Comparison of ENCODE assay signal across 12 mouse cellular contexts in genomic region chr7:44247971-44248370, GRCm38 (mm10). TPM values are rescaled to one million over a fixed set of nuclear protein-coding genes. Genes with fewer than 3 reads are reported as not detected.
DNase-seq lines count a peak whose midpoint lies in the region; ATAC-seq and TF ChIP-seq lines count a peak whose summit lies in the region.
"Had no signal": no experiment of that assay in that cellular context is flagged by ENCODE, and none has a peak within 500 bp of the region (broad histone marks: within the 10 kb centered on the region; RNA-seq: fewer than 3 reads in every experiment).

No protein-coding gene starts in this region.

- TF ChIP-seq CTCF in kidney, adult 2 months (conservative IDR thresholded peaks at IDR 0.05; ENCODE audit: insufficient read depth, insufficient read length, low read depth, low read length), result no peak

- no peaks in the 10 kb centered on the region for H3K27me3 ChIP-seq in kidney, embryonic 16.5 days (ENCODE audit: insufficient read depth, low read length)
- no peaks in the 10 kb centered on the region for H3K27me3 ChIP-seq in kidney, adult 2 months (replicated peaks; ENCODE audit: control insufficient read depth, insufficient read depth, low read length)
- no peaks in the 10 kb centered on the region for H3K27me3 ChIP-seq in embryonic facial prominence, embryonic 15.5 days
- no peaks in the 10 kb centered on the region for H3K27me3 ChIP-seq in limb, embryonic 10.5 days (ENCODE audit: low read depth, poor library complexity, severe bottlenecking)
- no peaks in the 10 kb centered on the region for H3K27me3 ChIP-seq in neural tube, embryonic 13.5 days
- H3K27me3 ChIP-seq: Patski had no signal

- peak overlapping the region; percentile 98 for H3K4me3 ChIP-seq in kidney, embryonic 16.5 days (ENCODE audit: low read length)
- H3K4me3 ChIP-seq in kidney, adult 2 months (ENCODE audit: insufficient read depth, low read depth, low read length), result no peak overlapping the region
- H3K4me3 ChIP-seq in embryonic facial prominence, embryonic 15.5 days (replicated peaks), result peak overlapping the region; percentile 97
- peak overlapping the region; percentile 77 for H3K4me3 ChIP-seq in limb, embryonic 10.5 days
- H3K4me3 ChIP-seq in neural tube, embryonic 13.5 days, result peak overlapping the region; percentile 94

- DNase-seq in kidney, adult 2 months, result no peak
- DNase-seq in limb, embryonic 10.5 days (ENCODE audit: low spot score), result no peak
- DNase-seq in right cerebral cortex, adult 18-20 months, result no peak
- DNase-seq in ovary, adult 18-20 months (ENCODE audit: low spot score), result no peak
- no peak for DNase-seq in adrenal gland, postnatal 25 days
- DNase-seq: right cerebral cortex, postnatal 14 days had no signal

- 81% methylated on average over 2 of the region's 2 CpGs for WGBS in kidney, embryonic 16.5 days
- WGBS in kidney, adult 2 months, result 91% methylated on average over 2 of the region's 2 CpGs
- WGBS in embryonic facial prominence, embryonic 15.5 days, result 86% methylated on average over 2 of the region's 2 CpGs
- WGBS in limb, embryonic 10.5 days, result 94% methylated on average over 2 of the region's 2 CpGs
- WGBS in neural tube, embryonic 13.5 days, result 94% methylated on average over 2 of the region's 2 CpGs

- peak overlapping the region; percentile 78 for H3K4me2 ChIP-seq in kidney, embryonic 16.5 days (replicated peaks; ENCODE audit: low read depth, low read length)
- peak overlapping the region; percentile 62 for H3K4me2 ChIP-seq in embryonic facial prominence, embryonic 15.5 days (replicated peaks)
- peak overlapping the region; percentile 89 for H3K4me2 ChIP-seq in neural tube, embryonic 13.5 days

- TF ChIP-seq POLR2A in kidney, adult 2 months (IDR thresholded peaks at IDR 0.05; ENCODE audit: low read depth, low read length), result no peak

- peaks cover 26% of the 10 kb centered on the region for H3K4me1 ChIP-seq in kidney, embryonic 16.5 days (ENCODE audit: insufficient read depth, low read length)
- H3K4me1 ChIP-seq in kidney, adult 2 months (ENCODE audit: control insufficient read depth, insufficient read depth, low read length), result peaks cover 8% of the 10 kb centered on the region; the same call in 1 of the 2 replicates
- peaks cover 34% of the 10 kb centered on the region for H3K4me1 ChIP-seq in embryonic facial prominence, embryonic 15.5 days
- H3K4me1 ChIP-seq in limb, embryonic 10.5 days, result peaks cover 20% of the 10 kb centered on the region
- peaks cover 35% of the 10 kb centered on the region for H3K4me1 ChIP-seq in neural tube, embryonic 13.5 days (replicated peaks)

- ATAC-seq in kidney, embryonic 16.5 days (ENCODE audit: low FRiP score, low TSS enrichment), result no peak
- ATAC-seq in embryonic facial prominence, embryonic 15.5 days (ENCODE audit: insufficient number of reproducible peaks, low FRiP score, low TSS enrichment, low read depth), result no peak
- no peak for ATAC-seq in neural tube, embryonic 13.5 days (ENCODE audit: low read depth)

- no peaks in the 10 kb centered on the region for H3K9me3 ChIP-seq in kidney, embryonic 16.5 days (ENCODE audit: low read length)
- no peaks in the 10 kb centered on the region for H3K9me3 ChIP-seq in embryonic facial prominence, embryonic 15.5 days (replicated peaks)
- H3K9me3 ChIP-seq in limb, embryonic 10.5 days (replicated peaks), result no peaks in the 10 kb centered on the region
- H3K9me3 ChIP-seq in neural tube, embryonic 13.5 days, result no peaks in the 10 kb centered on the region

- peaks cover 38% of the 10 kb centered on the region for H3K36me3 ChIP-seq in kidney, embryonic 16.5 days (ENCODE audit: insufficient read depth, low read length)
- no peaks in the 10 kb centered on the region for H3K36me3 ChIP-seq in kidney, adult 2 months (ENCODE audit: control insufficient read depth, insufficient read depth, low read length)
- H3K36me3 ChIP-seq in embryonic facial prominence, embryonic 15.5 days, result peaks cover 38% of the 10 kb centered on the region
- peaks cover 51% of the 10 kb centered on the region for H3K36me3 ChIP-seq in limb, embryonic 10.5 days
- H3K36me3 ChIP-seq in neural tube, embryonic 13.5 days, result peaks cover 48% of the 10 kb centered on the region

- no peak overlapping the region for H3K27ac ChIP-seq in kidney, embryonic 16.5 days (ENCODE audit: low read length)
- no peak overlapping the region for H3K27ac ChIP-seq in kidney, adult 2 months (ENCODE audit: insufficient read depth, low read depth, low read length)
- no peak overlapping the region for H3K27ac ChIP-seq in embryonic facial prominence, embryonic 15.5 days (replicated peaks)
- H3K27ac ChIP-seq in limb, embryonic 10.5 days, result no peak overlapping the region
- no peak overlapping the region for H3K27ac ChIP-seq in neural tube, embryonic 13.5 days (replicated peaks)

- peak overlapping the region; percentile 99 for H3K9ac ChIP-seq in kidney, embryonic 16.5 days (replicated peaks; ENCODE audit: low read length)
- peak overlapping the region; percentile 91; the same call in 1 of the 2 replicates for H3K9ac ChIP-seq in embryonic facial prominence, embryonic 15.5 days
- H3K9ac ChIP-seq in neural tube, embryonic 13.5 days, result peak overlapping the region; percentile 87

RNA-seq across cellular contexts. Expression of gene 2410002F23Rik, which starts 1.4 kb away (rescaled TPM):
- 178 and 180 TPM in 2 replicates for polyA plus RNA-seq in kidney, embryonic 16.5 days (2015; fragmentation: Nextera tagmentation; extraction: Ambion mirVana)
- 39.4 and 47.9 TPM in 2 replicates for polyA plus RNA-seq in kidney, adult 2 months (2012; rRNA removed)
- 151 and 162 TPM in 2 replicates for polyA plus RNA-seq in embryonic facial prominence, embryonic 15.5 days (2015; fragmentation: Nextera tagmentation; extraction: Ambion mirVana)
- 179 and 220 TPM in 2 replicates for polyA plus RNA-seq in limb, embryonic 10.5 days (2016; fragmentation: Nextera tagmentation; extraction: Ambion mirVana)
- 180 and 187 TPM in 2 replicates for polyA plus RNA-seq in neural tube, embryonic 13.5 days (2015; fragmentation: Nextera tagmentation; extraction: Ambion mirVana)
- 71.3 and 125 TPM in 2 replicates for total RNA-seq in adrenal gland, postnatal 25 days (2021)

RNA-seq across cellular contexts. Expression of gene 1700028J19Rik, which starts 1.5 kb away (rescaled TPM):
- polyA plus RNA-seq in kidney, embryonic 16.5 days (2015; fragmentation: Nextera tagmentation; extraction: Ambion mirVana), result 1.9 and 2.0 TPM in 2 replicates
- 27.2 and 32.1 TPM in 2 replicates for polyA plus RNA-seq in kidney, adult 2 months (2012; rRNA removed)
- polyA plus RNA-seq in embryonic facial prominence, embryonic 15.5 days (2015; fragmentation: Nextera tagmentation; extraction: Ambion mirVana), result 1.1 and 1.3 TPM in 2 replicates
- polyA plus RNA-seq in limb, embryonic 10.5 days (2016; fragmentation: Nextera tagmentation; extraction: Ambion mirVana), result 0.88 and 1.1 TPM in 2 replicates
- polyA plus RNA-seq in neural tube, embryonic 13.5 days (2015; fragmentation: Nextera tagmentation; extraction: Ambion mirVana), result 1.1 and 1.3 TPM in 2 replicates
- 0.70 and 1.6 TPM in 2 replicates for total RNA-seq in adrenal gland, postnatal 25 days (2021)

RNA-seq across cellular contexts. Expression of gene Acp4, which starts 9.2 kb away (rescaled TPM):
- not detected in 2 replicates for polyA plus RNA-seq in kidney, embryonic 16.5 days (2015; fragmentation: Nextera tagmentation; extraction: Ambion mirVana)
- not detected in 2 replicates for polyA plus RNA-seq in kidney, adult 2 months (2012; rRNA removed)
- 0.23 and 0.30 TPM in 2 replicates for polyA plus RNA-seq in embryonic facial prominence, embryonic 15.5 days (2015; fragmentation: Nextera tagmentation; extraction: Ambion mirVana)
- 0.15 and 0.18 TPM in 2 replicates for polyA plus RNA-seq in limb, embryonic 10.5 days (2016; fragmentation: Nextera tagmentation; extraction: Ambion mirVana)
- not detected in 2 replicates for polyA plus RNA-seq in neural tube, embryonic 13.5 days (2015; fragmentation: Nextera tagmentation; extraction: Ambion mirVana)
- total RNA-seq in adrenal gland, postnatal 25 days (2021), result not detected in 2 replicates
- total RNA-seq: granulocyte monocyte progenitor cell, adult 5-6 weeks had no signal
- polyA plus RNA-seq: lung, postnatal 0 days; Patski had no signal

RNA-seq across cellular contexts. Expression of gene Gm36864, which starts 12.0 kb away (rescaled TPM):
- 0.26 TPM in 1 of 2 replicates, not detected in the other for polyA plus RNA-seq in kidney, embryonic 16.5 days (2015; fragmentation: Nextera tagmentation; extraction: Ambion mirVana)
- polyA plus RNA-seq in kidney, adult 2 months (2012; rRNA removed), result 0.06 TPM in 1 of 2 replicates, not detected in the other
- polyA plus RNA-seq in embryonic facial prominence, embryonic 15.5 days (2015; fragmentation: Nextera tagmentation; extraction: Ambion mirVana), result 0.24 TPM in 1 of 2 replicates, not detected in the other
- not detected in 2 replicates for polyA plus RNA-seq in limb, embryonic 10.5 days (2016; fragmentation: Nextera tagmentation; extraction: Ambion mirVana)
- polyA plus RNA-seq in neural tube, embryonic 13.5 days (2015; fragmentation: Nextera tagmentation; extraction: Ambion mirVana), result not detected in 2 replicates
- total RNA-seq in adrenal gland, postnatal 25 days (2021), result not detected in 2 replicates
- total RNA-seq: granulocyte monocyte progenitor cell, adult 5-6 weeks had no signal
- polyA plus RNA-seq: lung, postnatal 0 days; Patski had no signal

RNA-seq across cellular contexts. Expression of gene Gm15517, which starts 13.3 kb away (rescaled TPM):
- not detected in 2 replicates for polyA plus RNA-seq in kidney, embryonic 16.5 days (2015; fragmentation: Nextera tagmentation; extraction: Ambion mirVana)
- polyA plus RNA-seq in kidney, adult 2 months (2012; rRNA removed), result not detected in 2 replicates
- not detected in 2 replicates for polyA plus RNA-seq in embryonic facial prominence, embryonic 15.5 days (2015; fragmentation: Nextera tagmentation; extraction: Ambion mirVana)
- not detected in 2 replicates for polyA plus RNA-seq in limb, embryonic 10.5 days (2016; fragmentation: Nextera tagmentation; extraction: Ambion mirVana)
- not detected in 2 replicates for polyA plus RNA-seq in neural tube, embryonic 13.5 days (2015; fragmentation: Nextera tagmentation; extraction: Ambion mirVana)
- not detected in 2 replicates for total RNA-seq in adrenal gland, postnatal 25 days (2021)
- total RNA-seq: granulocyte monocyte progenitor cell, adult 5-6 weeks had no signal
- polyA plus RNA-seq: lung, postnatal 0 days; Patski had no signal
